Mouse (Mus musculus): Measurements from ENCODE around the gene Loxl3. TPM values are rescaled to one million over a fixed set of nuclear protein-coding genes. Genes with fewer than 3 reads are reported as not detected.

Gene Loxl3
- polyA plus RNA-seq, 1 experiment = 7.3 TPM

DNA sequence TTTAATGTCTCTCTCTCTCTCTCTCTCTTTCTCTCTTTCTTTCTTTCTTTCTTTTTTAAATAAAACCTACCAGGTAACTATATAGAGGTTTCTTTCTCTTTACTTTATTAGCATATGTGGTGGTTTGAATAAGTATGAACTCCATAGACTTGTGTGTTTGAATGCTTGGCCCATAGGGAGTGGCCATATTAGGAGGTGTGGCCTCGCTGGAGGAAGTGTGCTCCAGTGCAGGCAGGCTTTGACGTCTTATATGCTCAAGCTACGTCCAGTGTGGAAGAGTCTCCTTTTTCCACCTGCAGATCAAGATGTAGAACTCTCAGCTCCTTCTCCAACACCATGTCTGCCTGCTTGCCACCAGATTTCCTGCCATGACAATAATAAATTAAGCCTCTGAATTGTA is 14.9 kb upstream of the Loxl3 start:
- DNase-seq (ENCODE audit: low read depth) = no peak
- TF ChIP-seq POLR2A (IDR thresholded peaks at IDR 0.05; ENCODE audit: borderline replicate concordance, extremely low read depth, insufficient read depth, insufficient read length, poor library complexity, severe bottlenecking) (no peak), CTCF (IDR thresholded peaks at IDR 0.05; ENCODE audit: borderline replicate concordance, extremely low read depth, insufficient read depth, insufficient read length) (no peak)

GRCm38 (mm10) chr6:83020121-83020520 is 13.9 kb upstream of the Loxl3 start:
- DNase-seq (ENCODE audit: low read depth) = no peak
- TF ChIP-seq POLR2A (IDR thresholded peaks at IDR 0.05; ENCODE audit: borderline replicate concordance, extremely low read depth, insufficient read depth, insufficient read length, poor library complexity, severe bottlenecking) = no peak
- TF ChIP-seq CTCF (IDR thresholded peaks at IDR 0.05; ENCODE audit: borderline replicate concordance, extremely low read depth, insufficient read depth, insufficient read length) = no peak

- DNase-seq (ENCODE audit: low read depth) = no peak
- TF ChIP-seq CTCF (IDR thresholded peaks at IDR 0.05; ENCODE audit: borderline replicate concordance, extremely low read depth, insufficient read depth, insufficient read length) = no peak
- TF ChIP-seq POLR2A (IDR thresholded peaks at IDR 0.05; ENCODE audit: borderline replicate concordance, extremely low read depth, insufficient read depth, insufficient read length, poor library complexity, severe bottlenecking) = no peak
Observed at GRCm38 (mm10) chr6:83020836-83021593, 13.0 kb upstream of the Loxl3 start.

DNA sequence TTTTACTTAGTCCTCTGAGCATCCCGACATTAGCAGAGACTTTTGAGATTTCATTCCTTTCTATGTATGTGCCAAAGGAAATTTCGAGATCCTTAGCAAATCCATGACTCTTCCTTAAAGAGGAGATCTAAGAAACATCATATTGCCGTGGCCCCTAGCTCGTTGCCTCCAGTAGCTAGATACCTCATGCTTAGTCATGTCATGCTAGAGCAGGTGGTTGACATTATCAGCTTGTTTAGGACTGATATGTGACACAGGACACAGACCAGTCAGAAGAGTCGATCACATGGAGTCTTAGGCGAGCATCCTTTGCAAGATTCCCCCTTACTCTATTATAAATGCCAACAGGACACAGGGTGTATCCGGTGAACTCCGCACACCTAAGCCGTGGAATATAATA is 11.0 kb upstream of the Loxl3 start:
- no peak for DNase-seq (ENCODE audit: low read depth)

DNA sequence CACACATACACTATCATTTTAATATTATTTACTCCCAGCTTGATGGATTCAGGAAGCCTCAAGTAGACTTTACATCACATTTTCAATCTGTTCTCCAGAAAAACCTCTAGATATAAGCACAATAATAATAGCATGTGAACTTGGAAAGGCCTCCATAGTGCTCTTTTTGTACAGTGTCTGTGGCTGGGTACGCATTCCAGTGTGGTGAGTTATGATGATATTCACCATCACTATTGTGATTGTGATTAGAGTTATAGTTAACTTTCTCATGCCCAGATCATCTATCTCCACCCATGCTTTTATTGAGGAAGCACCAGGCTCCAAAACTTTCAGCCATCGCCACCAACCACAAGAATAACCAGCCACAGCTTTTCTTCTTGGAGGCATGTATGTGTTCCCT is 10.2 kb upstream of the Loxl3 start:
- no peak for DNase-seq (ENCODE audit: low read depth)
- TF ChIP-seq CTCF (IDR thresholded peaks at IDR 0.05; ENCODE audit: borderline replicate concordance, extremely low read depth, insufficient read depth, insufficient read length) = no peak
- TF ChIP-seq POLR2A (IDR thresholded peaks at IDR 0.05; ENCODE audit: borderline replicate concordance, extremely low read depth, insufficient read depth, insufficient read length, poor library complexity, severe bottlenecking) = no peak

More for the DNA sequence above, 11.0 kb upstream of the Loxl3 start:
- TF ChIP-seq CTCF (IDR thresholded peaks at IDR 0.05; ENCODE audit: borderline replicate concordance, extremely low read depth, insufficient read depth, insufficient read length) (no peak), POLR2A (IDR thresholded peaks at IDR 0.05; ENCODE audit: borderline replicate concordance, extremely low read depth, insufficient read depth, insufficient read length, poor library complexity, severe bottlenecking) (no peak)

DNA sequence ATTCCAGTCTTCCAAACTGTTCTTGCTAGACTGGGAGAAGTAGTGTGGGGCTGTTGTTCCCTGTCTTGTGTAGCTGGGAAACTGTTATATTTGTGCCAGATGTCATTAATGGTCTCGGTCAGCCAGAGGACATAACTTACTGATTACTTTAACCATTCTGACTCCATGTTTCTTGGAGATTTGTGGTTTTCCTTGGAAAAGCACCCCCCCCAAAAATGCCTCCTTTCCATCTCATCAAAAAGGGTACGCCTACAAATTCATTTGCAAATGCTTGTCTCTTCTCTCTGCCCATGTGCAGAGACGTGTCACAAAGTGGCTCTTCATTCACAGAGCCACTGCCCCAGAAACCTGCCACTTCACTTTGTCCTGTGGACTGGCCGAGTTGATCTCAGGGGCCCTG is 9.6 kb upstream of the Loxl3 start:
- no peak for DNase-seq (ENCODE audit: low read depth)

GRCm38 (mm10) chr6:83025221-83025620 is 8.8 kb upstream of the Loxl3 start:
- DNase-seq (ENCODE audit: low read depth) = no peak
- no peak for TF ChIP-seq POLR2A (IDR thresholded peaks at IDR 0.05; ENCODE audit: borderline replicate concordance, extremely low read depth, insufficient read depth, insufficient read length, poor library complexity, severe bottlenecking)
- TF ChIP-seq CTCF (IDR thresholded peaks at IDR 0.05; ENCODE audit: borderline replicate concordance, extremely low read depth, insufficient read depth, insufficient read length) = no peak

More for the DNA sequence above, 9.6 kb upstream of the Loxl3 start:
- no peak for TF ChIP-seq CTCF (IDR thresholded peaks at IDR 0.05; ENCODE audit: borderline replicate concordance, extremely low read depth, insufficient read depth, insufficient read length)
- no peak for TF ChIP-seq POLR2A (IDR thresholded peaks at IDR 0.05; ENCODE audit: borderline replicate concordance, extremely low read depth, insufficient read depth, insufficient read length, poor library complexity, severe bottlenecking)

DNA sequence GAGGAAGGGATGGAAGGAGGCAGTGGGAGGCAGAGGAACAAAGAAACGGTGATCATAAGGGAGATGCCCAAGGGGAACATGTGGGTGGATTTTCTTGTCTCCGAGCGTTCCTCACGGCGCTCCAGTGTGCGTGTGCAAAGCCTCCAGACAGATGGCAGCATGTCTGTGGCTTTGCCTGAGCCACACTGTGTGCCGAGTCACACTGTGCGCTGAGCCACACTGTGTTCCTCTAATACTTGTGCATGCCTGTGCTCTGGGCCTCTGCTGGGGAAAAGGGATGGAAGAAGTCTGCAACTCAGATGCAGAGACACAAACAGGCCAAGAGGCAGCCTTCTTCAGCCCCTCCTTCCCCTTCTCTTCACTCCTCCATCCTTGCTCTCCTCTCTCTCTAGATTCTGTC is 6.7 kb upstream of the Loxl3 start:
- DNase-seq (ENCODE audit: low read depth) = no peak
- TF ChIP-seq CTCF (IDR thresholded peaks at IDR 0.05; ENCODE audit: borderline replicate concordance, extremely low read depth, insufficient read depth, insufficient read length) (no peak), POLR2A (IDR thresholded peaks at IDR 0.05; ENCODE audit: borderline replicate concordance, extremely low read depth, insufficient read depth, insufficient read length, poor library complexity, severe bottlenecking) (no peak)

- TF ChIP-seq POLR2A (IDR thresholded peaks at IDR 0.05; ENCODE audit: borderline replicate concordance, extremely low read depth, insufficient read depth, insufficient read length, poor library complexity, severe bottlenecking) (no peak), CTCF (IDR thresholded peaks at IDR 0.05; ENCODE audit: borderline replicate concordance, extremely low read depth, insufficient read depth, insufficient read length) (no peak)
- no peak for DNase-seq (ENCODE audit: low read depth)
Observed at GRCm38 (mm10) chr6:83027706-83028105, 6.3 kb upstream of the Loxl3 start.

GRCm38 (mm10) chr6:83029777-83030176 is 4.2 kb upstream of the Loxl3 start:
- no peak for DNase-seq (ENCODE audit: low read depth)
- no peak for TF ChIP-seq POLR2A (IDR thresholded peaks at IDR 0.05; ENCODE audit: borderline replicate concordance, extremely low read depth, insufficient read depth, insufficient read length, poor library complexity, severe bottlenecking)
- no peak for TF ChIP-seq CTCF (IDR thresholded peaks at IDR 0.05; ENCODE audit: borderline replicate concordance, extremely low read depth, insufficient read depth, insufficient read length)

- DNase-seq (ENCODE audit: low read depth) = no peak
- TF ChIP-seq POLR2A (IDR thresholded peaks at IDR 0.05; ENCODE audit: borderline replicate concordance, extremely low read depth, insufficient read depth, insufficient read length, poor library complexity, severe bottlenecking) (no peak), CTCF (IDR thresholded peaks at IDR 0.05; ENCODE audit: borderline replicate concordance, extremely low read depth, insufficient read depth, insufficient read length) (no peak)
Observed at GRCm38 (mm10) chr6:83031111-83031510, 2.9 kb upstream of the Loxl3 start.

GRCm38 (mm10) chr6:83031921-83032590 is 1.9 kb upstream of the Loxl3 start:
- no peak for DNase-seq (ENCODE audit: low read depth)
- TF ChIP-seq CTCF (IDR thresholded peaks at IDR 0.05; ENCODE audit: borderline replicate concordance, extremely low read depth, insufficient read depth, insufficient read length) (no peak), POLR2A (IDR thresholded peaks at IDR 0.05; ENCODE audit: borderline replicate concordance, extremely low read depth, insufficient read depth, insufficient read length, poor library complexity, severe bottlenecking) (no peak)
